Mouse (Mus musculus) spleen, adult 2 months (tissue): ENCODE data around the gene Olfr816. TPM values are rescaled to one million over a fixed set of nuclear protein-coding genes. Genes with fewer than 3 reads are reported as not detected.
"Not testable (repeated sequence)": the region's sequence is repeated elsewhere in the genome, so short reads cannot be mapped to it uniquely, and the experiment has no call there.

Source experiments
- DNase-seq, 2 experiments: peaks; one replicate each; pipeline versions ENCODE4 v3.0.0 to v3.0.0-alpha.2; 2012 to 2021; ENCODE audit warnings: low spot score in 2 of 2, low read depth in 1 of 2
- H3K27ac ChIP-seq: fragments of 200-500 bp; 2 replicates; pipeline ENCODE4 v1.5.1; 2012; ENCODE audit warnings: low read length, inconsistent platforms; ENCODE audit not compliant: insufficient read depth
- H3K27me3 ChIP-seq: fragments of 200-500 bp; 2 replicates; pipeline ENCODE4 v1.6.1; 2012; ENCODE audit warnings: mild to moderate bottlenecking, moderate library complexity, low read length, inconsistent platforms; ENCODE audit not compliant: control insufficient read depth, insufficient read depth
- H3K36me3 ChIP-seq: fragments of 200-500 bp; 2 replicates; pipeline ENCODE4 v1.6.1; 2012; ENCODE audit warnings: mild to moderate bottlenecking, low read length, inconsistent platforms; ENCODE audit not compliant: control insufficient read depth, insufficient read depth
- H3K4me1 ChIP-seq: fragments of 200-500 bp; 2 replicates; pipeline ENCODE4 v1.6.1; 2011; ENCODE audit warnings: inconsistent platforms; ENCODE audit not compliant: control insufficient read depth, insufficient read depth, insufficient read length
- H3K4me3 ChIP-seq: fragments of 200-500 bp; 2 replicates; pipeline ENCODE4 v1.5.1; 2011; ENCODE audit warnings: mild to moderate bottlenecking, inconsistent platforms; ENCODE audit not compliant: insufficient read depth, insufficient read length; ENCODE audit errors: extremely low read depth
- CTCF ChIP-seq: fragments of 200-500 bp; IDR thresholded peaks from 2 replicates; pipeline ENCODE4 v1.5.1; 2011; ENCODE audit warnings: mild to moderate bottlenecking, inconsistent platforms; ENCODE audit not compliant: insufficient read depth, insufficient read length, insufficient replicate concordance; ENCODE audit errors: extremely low read depth
- POLR2A ChIP-seq: fragments of 200-500 bp; IDR thresholded peaks from 2 replicates; pipeline ENCODE4 v1.6.1; 2011; ENCODE audit warnings: low read depth, low read length, inconsistent platforms
- WGBS: fragments of 180-500 bp; shearing (Covaris S2); methylation state at CpG from one replicate; pipeline ENCODE4 v1.1.7; 2018; 5-methylcytosine and 5-hydroxymethylcytosine counted together
- polyA plus RNA-seq: library from polyadenylated mRNA; depleted of rRNA; stranded (reverse); fragments of >200 nt; gene quantifications from 2 replicates; pipeline ENCODE4 v1.2.3, GENCODE M21; 2012; rRNA removed

The Olfr816 gene
- not detected in 2 replicates for polyA plus RNA-seq

- no peak for DNase-seq
- Histone ChIP-seq H3K4me1 (no peaks in the 10 kb centered on the region), H3K36me3 (no peaks in the 10 kb centered on the region), H3K27ac (no peak within 1 kb of the TSS), H3K4me3 (no peak within 1 kb of the TSS), H3K27me3 (no peaks in the 10 kb centered on the region)
- no peak for TF ChIP-seq POLR2A
- no peak for TF ChIP-seq CTCF
- WGBS, result 56% methylated on average over 1 of the region's 1 CpGs
Observed at GRCm38 (mm10) chr10:129915497-129915896, at the start of gene Olfr816. Gene Olfr816 (minus strand): TSS chr10:129915597.

DNA sequence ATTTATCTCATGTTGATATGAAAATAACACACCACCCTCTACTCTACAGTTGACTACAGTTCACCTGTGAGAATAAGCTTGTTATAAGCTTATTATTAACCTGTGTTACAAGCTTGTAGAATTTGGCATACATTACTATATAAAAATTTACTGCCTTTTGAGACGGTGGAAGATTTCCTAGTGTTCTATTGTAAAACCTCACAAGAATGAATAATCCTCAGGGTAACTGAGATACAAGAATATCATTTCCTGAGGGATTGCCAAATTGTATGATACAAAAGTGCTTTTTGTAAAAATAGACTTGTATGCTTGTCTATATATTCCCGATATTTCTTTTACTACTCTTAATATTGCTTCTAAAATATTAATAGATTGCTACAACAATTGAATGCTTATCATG lies 33.6 kb upstream of the Olfr816 start, which contains the start of gene Olfr818:
TSS of gene Olfr818 (minus strand) at position 101 of the 400 bp plus-strand sequence.
- Histone ChIP-seq H3K27ac (no peak within 1 kb of the TSS), H3K27me3 (no peaks in the 10 kb centered on the region)
- WGBS, result 91% methylated on average over 2 of the region's 2 CpGs

GRCm38 (mm10) chr10:129905767-129906166 lies 9.6 kb downstream of the Olfr816 start, which contains the start of gene Olfr815:
Gene Olfr815 (minus strand): TSS chr10:129905867.
- not testable (repeated sequence) for H3K36me3 ChIP-seq, H3K27ac ChIP-seq, H3K27me3 ChIP-seq, H3K4me3 ChIP-seq, DNase-seq, H3K4me1 ChIP-seq
- WGBS, result 65% methylated on average over 1 of the region's 1 CpGs

More for the DNA sequence above, 33.6 kb upstream of the Olfr816 start, which contains the start of gene Olfr818:
- H3K4me1 ChIP-seq, result no peaks in the 10 kb centered on the region
- no peaks in the 10 kb centered on the region for H3K36me3 ChIP-seq
- no peak for DNase-seq
- H3K4me3 ChIP-seq, result no peak within 1 kb of the TSS
- TF ChIP-seq CTCF (no peak), POLR2A (no peak)

- Histone ChIP-seq H3K36me3 (no peaks in the 10 kb centered on the region), H3K4me1 (no peaks in the 10 kb centered on the region), H3K27me3 (no peaks in the 10 kb centered on the region), H3K4me3 (no peak overlapping the region), H3K27ac (no peak overlapping the region)
- DNase-seq, result no peak
- TF ChIP-seq CTCF (no peak), POLR2A (no peak)
- WGBS, result 85% methylated on average over 7 of the region's 7 CpGs
Observed at GRCm38 (mm10) chr10:129885934-129886333, 29.5 kb downstream of the Olfr816 start.

GRCm38 (mm10) chr10:129885496-129885895 lies 29.9 kb downstream of the Olfr816 start:
- not testable (repeated sequence) for H3K27ac ChIP-seq, H3K27me3 ChIP-seq, H3K4me1 ChIP-seq, H3K36me3 ChIP-seq, DNase-seq, H3K4me3 ChIP-seq
- WGBS, result 76% methylated on average over 6 of the region's 6 CpGs

DNA sequence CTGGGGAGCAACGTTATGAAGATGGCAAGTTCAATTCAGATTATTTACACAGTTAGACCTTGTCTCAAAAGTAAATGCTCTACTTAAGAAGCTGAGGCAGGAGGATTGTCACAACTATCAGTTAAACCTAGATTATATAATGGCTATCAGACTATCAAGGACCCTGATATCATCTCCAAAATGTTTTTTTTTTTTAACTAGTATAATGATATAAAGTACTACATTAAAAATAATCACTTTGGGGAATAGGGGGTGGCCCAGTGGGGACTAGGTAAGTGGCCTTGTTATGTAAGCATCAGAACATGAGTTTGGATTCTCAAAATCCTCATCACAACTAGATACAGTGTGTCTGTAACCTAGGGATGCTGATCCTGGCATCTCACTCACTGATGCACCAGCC lies 35.6 kb downstream of the Olfr816 start, which contains the start of gene Olfr814:
TSS of gene Olfr814 (minus strand) at position 101 of the 400 bp plus-strand sequence.
- H3K27me3 ChIP-seq, DNase-seq, H3K27ac ChIP-seq, H3K36me3 ChIP-seq, H3K4me1 ChIP-seq, H3K4me3 ChIP-seq: not testable (repeated sequence)
- whole genome bisulfite sequencing, result 77% methylated on average over 1 of the region's 1 CpGs

Other genes starting within 250 kb of the Olfr816 start
- not detected in 2 replicates for gene Olfr801, start 241.7 kb downstream of the Olfr816 start, polyA plus RNA-seq
- gene Olfr802, start 227.4 kb downstream of the Olfr816 start, polyA plus RNA-seq, result not detected in 2 replicates
- not detected in 2 replicates for gene Olfr803, start 221.3 kb downstream of the Olfr816 start, polyA plus RNA-seq
- not detected in 2 replicates for gene Olfr804, start 212.4 kb downstream of the Olfr816 start, polyA plus RNA-seq
- not detected in 2 replicates for gene Olfr805, start 186.2 kb downstream of the Olfr816 start, polyA plus RNA-seq
- gene Olfr806, start 173.7 kb downstream of the Olfr816 start, polyA plus RNA-seq, result not detected in 2 replicates
- not detected in 2 replicates for gene Olfr807, start 157.8 kb downstream of the Olfr816 start, polyA plus RNA-seq
- not detected in 2 replicates for gene Olfr808, start 150.1 kb downstream of the Olfr816 start, polyA plus RNA-seq
- not detected in 2 replicates for gene Olfr809, start 141.0 kb downstream of the Olfr816 start, polyA plus RNA-seq
- gene Olfr810, start 120.7 kb downstream of the Olfr816 start, polyA plus RNA-seq, result not detected in 2 replicates
- not detected in 2 replicates for gene Olfr811, start 111.2 kb downstream of the Olfr816 start, polyA plus RNA-seq
- not detected in 2 replicates for gene Olfr812, start 69.5 kb downstream of the Olfr816 start, polyA plus RNA-seq
- gene Olfr813, start 60.2 kb downstream of the Olfr816 start, polyA plus RNA-seq, result not detected in 2 replicates
- gene Olfr814, start 35.7 kb downstream of the Olfr816 start, polyA plus RNA-seq, result not detected in 2 replicates
- gene Olfr815, start 9.7 kb downstream of the Olfr816 start, polyA plus RNA-seq, result not detected in 2 replicates
- gene Olfr818, start 33.5 kb upstream of the Olfr816 start, polyA plus RNA-seq, result not detected in 2 replicates
- not detected in 2 replicates for gene Olfr819, start 51.7 kb upstream of the Olfr816 start, polyA plus RNA-seq
- not detected in 2 replicates for gene Olfr247, start 60.5 kb upstream of the Olfr816 start, polyA plus RNA-seq
- gene Gm10310, start 69.5 kb upstream of the Olfr816 start, polyA plus RNA-seq, result not detected in 2 replicates
- not detected in 2 replicates for gene Olfr820, start 97.0 kb upstream of the Olfr816 start, polyA plus RNA-seq
- gene Olfr821, start 114.8 kb upstream of the Olfr816 start, polyA plus RNA-seq, result not detected in 2 replicates
- gene Olfr822, start 155.6 kb upstream of the Olfr816 start, polyA plus RNA-seq, result not detected in 2 replicates
- not detected in 2 replicates for gene Olfr823, start 199.8 kb upstream of the Olfr816 start, polyA plus RNA-seq
- gene Olfr824, start 214.4 kb upstream of the Olfr816 start, polyA plus RNA-seq, result not detected in 2 replicates